Comparison of ENCODE assay signal across 11 mouse cellular contexts in the genomic region with DNA sequence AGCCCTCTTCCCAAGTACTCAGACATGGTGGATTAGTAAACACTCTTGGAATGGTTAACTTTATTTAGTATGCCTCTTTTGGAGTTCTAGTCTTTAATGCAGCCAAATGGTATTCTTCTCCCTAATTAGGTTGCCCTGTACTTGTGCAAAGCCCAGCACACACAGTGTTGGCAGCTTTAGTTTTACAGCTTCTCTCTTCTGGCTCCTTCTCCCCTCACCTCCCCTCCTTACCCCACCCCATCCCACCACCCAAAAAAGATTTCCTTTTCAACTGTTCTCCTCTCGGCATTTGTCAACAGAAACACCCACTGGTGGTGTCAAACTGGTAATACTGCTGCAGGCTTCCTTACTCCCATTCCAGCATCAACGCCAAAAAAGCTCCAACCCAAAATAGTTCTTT. TPM values are rescaled to one million over a fixed set of nuclear protein-coding genes. Genes with fewer than 3 reads are reported as not detected.
DNase-seq lines count a peak whose midpoint lies in the region; ATAC-seq and TF ChIP-seq lines count a peak whose summit lies in the region.
"Had no signal": no experiment of that assay in that cellular context is flagged by ENCODE, and none has a peak within 500 bp of the region (broad histone marks: within the 10 kb centered on the region; RNA-seq: fewer than 3 reads in every experiment).

No protein-coding gene starts in this region.

- peak overlapping the region; percentile 70 for H3K4me2 ChIP-seq in heart, postnatal 0 days (ENCODE audit: low read depth, low read length)
- peak overlapping the region; percentile 62 for H3K4me2 ChIP-seq in embryonic facial prominence, embryonic 13.5 days
- H3K4me2 ChIP-seq in forebrain, postnatal 0 days (ENCODE audit: low read depth) = peak overlapping the region; percentile 49
- peak overlapping the region; percentile 57 for H3K4me2 ChIP-seq in midbrain, embryonic 16.5 days (ENCODE audit: low read length)

- no peak for TF ChIP-seq CTCF in heart, postnatal 0 days (IDR thresholded peaks at IDR 0.05; ENCODE audit: low read depth)
- TF ChIP-seq CTCF in forebrain, postnatal 0 days (IDR thresholded peaks at IDR 0.05; ENCODE audit: low read depth) = no peak

- H3K4me3 ChIP-seq in heart, postnatal 0 days (ENCODE audit: low read depth, low read length) = 0 out of 2 replicates have a peak overlapping the region, but pooled peaks have one; percentile 73
- H3K4me3 ChIP-seq in embryonic facial prominence, embryonic 13.5 days = peak overlapping the region; percentile 13; the same call in 1 of the 2 replicates
- H3K4me3 ChIP-seq in forebrain, postnatal 0 days (ENCODE audit: low read depth, low read length) = peak overlapping the region; percentile 54
- peak overlapping the region; percentile 33 for H3K4me3 ChIP-seq in midbrain, embryonic 16.5 days (ENCODE audit: low read depth, low read length)
- H3K4me3 ChIP-seq: kidney, embryonic 15.5 days had no signal

- no peaks in the 10 kb centered on the region for H3K36me3 ChIP-seq in heart, postnatal 0 days (replicated peaks; ENCODE audit: control insufficient read depth, insufficient read depth, low read length)
- H3K36me3 ChIP-seq in embryonic facial prominence, embryonic 13.5 days = no peaks in the 10 kb centered on the region
- H3K36me3 ChIP-seq in forebrain, postnatal 0 days (ENCODE audit: insufficient read depth) = no peaks in the 10 kb centered on the region
- H3K36me3 ChIP-seq in midbrain, embryonic 16.5 days (ENCODE audit: control insufficient read depth, insufficient read depth, low read length) = no peaks in the 10 kb centered on the region
- H3K36me3 ChIP-seq: kidney, embryonic 15.5 days had no signal

- H3K9me3 ChIP-seq in heart, postnatal 0 days (replicated peaks; ENCODE audit: control insufficient read depth, low read length) = no peaks in the 10 kb centered on the region
- no peaks in the 10 kb centered on the region for H3K9me3 ChIP-seq in embryonic facial prominence, embryonic 13.5 days
- no peaks in the 10 kb centered on the region for H3K9me3 ChIP-seq in forebrain, postnatal 0 days (ENCODE audit: low read length)
- no peaks in the 10 kb centered on the region for H3K9me3 ChIP-seq in midbrain, embryonic 16.5 days (replicated peaks; ENCODE audit: control insufficient read depth, low read length, poor library complexity, severe bottlenecking)
- H3K9me3 ChIP-seq: kidney, embryonic 15.5 days had no signal

- WGBS in heart, postnatal 0 days = 38% methylated on average over 2 of the region's 2 CpGs
- WGBS in embryonic facial prominence, embryonic 13.5 days = 42% methylated on average over 2 of the region's 2 CpGs
- WGBS in forebrain, postnatal 0 days = 33% methylated on average over 2 of the region's 2 CpGs
- WGBS in midbrain, embryonic 16.5 days = 23% methylated on average over 2 of the region's 2 CpGs

- no peak for DNase-seq in heart, postnatal 0 days (ENCODE audit: low spot score)
- no peak for DNase-seq in heart, adult 9 months (ENCODE audit: low spot score in 2 of 2)
- peak; percentile 12 for DNase-seq in forebrain, postnatal 0 days
- DNase-seq in cerebellum, adult 11 months = no peak
- no peak for DNase-seq in adrenal gland, postnatal 4 days (ENCODE audit: low spot score in 2 of 2)
- no peak for DNase-seq in urinary bladder, postnatal 14 days (ENCODE audit: low spot score)
- DNase-seq: lung, postnatal 36 days; thymus, postnatal 25 days had no signal

- no peaks in the 10 kb centered on the region for H3K4me1 ChIP-seq in heart, postnatal 0 days (ENCODE audit: control insufficient read depth, insufficient read depth)
- no peaks in the 10 kb centered on the region for H3K4me1 ChIP-seq in embryonic facial prominence, embryonic 13.5 days
- H3K4me1 ChIP-seq in forebrain, postnatal 0 days (ENCODE audit: insufficient read depth) = no peaks in the 10 kb centered on the region
- peaks cover 3% of the 10 kb centered on the region; the same call in 1 of the 2 replicates for H3K4me1 ChIP-seq in midbrain, embryonic 16.5 days (ENCODE audit: control insufficient read depth, insufficient read depth, low read length)

- no peak overlapping the region for H3K9ac ChIP-seq in heart, postnatal 0 days (replicated peaks; ENCODE audit: low read depth, low read length)
- no peak overlapping the region for H3K9ac ChIP-seq in embryonic facial prominence, embryonic 13.5 days
- peak overlapping the region; percentile 66; the same call in 1 of the 2 replicates for H3K9ac ChIP-seq in forebrain, postnatal 0 days
- H3K9ac ChIP-seq in midbrain, embryonic 16.5 days (ENCODE audit: low read depth, low read length) = 0 out of 2 replicates have a peak overlapping the region, but pooled peaks have one; percentile 44
- H3K9ac ChIP-seq: kidney, embryonic 15.5 days had no signal

- TF ChIP-seq EP300 in heart, postnatal 0 days (IDR thresholded peaks at IDR 0.05; ENCODE audit: low read depth) = no peak

- H3K27ac ChIP-seq in heart, postnatal 0 days (ENCODE audit: low read depth) = no peak overlapping the region
- H3K27ac ChIP-seq in embryonic facial prominence, embryonic 13.5 days = no peak overlapping the region
- 0 out of 2 replicates have a peak overlapping the region, but pooled peaks have one; percentile 15 for H3K27ac ChIP-seq in forebrain, postnatal 0 days (ENCODE audit: low read depth, low read length)
- no peak overlapping the region for H3K27ac ChIP-seq in midbrain, embryonic 16.5 days (ENCODE audit: low read length)
- H3K27ac ChIP-seq: kidney, embryonic 15.5 days had no signal

- no peak for ATAC-seq in heart, postnatal 0 days (ENCODE audit: insufficient read depth, low read depth)
- no peak for ATAC-seq in embryonic facial prominence, embryonic 13.5 days (ENCODE audit: insufficient number of reproducible peaks, insufficient read depth, low FRiP score, low TSS enrichment, low read depth)
- no peak for ATAC-seq in forebrain, postnatal 0 days
- no peak for ATAC-seq in midbrain, embryonic 16.5 days

- no peaks in the 10 kb centered on the region for H3K27me3 ChIP-seq in heart, postnatal 0 days (ENCODE audit: control insufficient read depth, insufficient read depth, low read length)
- H3K27me3 ChIP-seq in embryonic facial prominence, embryonic 13.5 days = peaks cover 30% of the 10 kb centered on the region
- no peaks in the 10 kb centered on the region for H3K27me3 ChIP-seq in forebrain, postnatal 0 days (ENCODE audit: insufficient read depth, low read length)
- no peaks in the 10 kb centered on the region for H3K27me3 ChIP-seq in midbrain, embryonic 16.5 days (ENCODE audit: control insufficient read depth, insufficient read depth, low read depth, low read length)

RNA-seq across cellular contexts. Expression of a gene that starts 1.8 kb away (rescaled TPM):
- 3.3 and 4.4 TPM in 2 replicates for total RNA-seq in heart, postnatal 0 days (2014; rRNA removed; ENCODE audit: low replicate concordance)
- polyA plus RNA-seq in heart, postnatal 0 days (2015; fragmentation: Nextera tagmentation; extraction: Ambion mirVana) = 1.7 TPM in 2 replicates
- 3.0 and 3.4 TPM in 2 replicates for polyA plus RNA-seq in embryonic facial prominence, embryonic 13.5 days (2015; fragmentation: Nextera tagmentation; extraction: Ambion mirVana)
- 25.6 and 31.9 TPM in 2 replicates for total RNA-seq in forebrain, postnatal 0 days (2014; rRNA removed)
- 5.8 and 7.2 TPM in 2 replicates for polyA plus RNA-seq in forebrain, postnatal 0 days (2015; fragmentation: Nextera tagmentation; extraction: Ambion mirVana)
- polyA plus RNA-seq in midbrain, embryonic 16.5 days (2015; fragmentation: Nextera tagmentation; extraction: Ambion mirVana) = 4.7 and 4.8 TPM in 2 replicates
- 10 to 100 TPM; 12.2 to 15.2 TPM for total RNA-seq in adrenal gland, postnatal 4 days (2021)

Comparison
In these comparisons a context has a peak if more than half of its experiments do, and no peak if none do; other contexts are left out.
1. H3K4me3 ChIP-seq: peak in every context shown above with its lines; median percentile 73 in heart, postnatal 0 days; 54 in forebrain, postnatal 0 days; 33 in midbrain, embryonic 16.5 days; 13 in embryonic facial prominence, embryonic 13.5 days.
2. H3K9ac ChIP-seq: peak in forebrain, postnatal 0 days (single experiment) and midbrain, embryonic 16.5 days (single experiment); none in heart, postnatal 0 days (single experiment) and embryonic facial prominence, embryonic 13.5 days (single experiment).
3. Peak in every context shown above with its lines, with median percentiles within 50 percentile points of each other: H3K4me2 ChIP-seq.